Mouse (Mus musculus): ENCODE data around the gene Btbd11. TPM values are rescaled to one million over a fixed set of nuclear protein-coding genes. Genes with fewer than 3 reads are reported as not detected.

Btbd11 gene
- total RNA-seq, 2 experiments from 2014 or later: 1.3 to 1.6 TPM

- intact Hi-C loops (cut with DNase I): no loop called here
- no peak for DNase-seq
Measured at GRCm38 (mm10) chr10:85473871-85474270, 87.3 kb downstream of the Btbd11 start.

- intact Hi-C loops (cut with DNase I): no loop called here
- DNase-seq: no peak
Measured at GRCm38 (mm10) chr10:85475642-85476345, 89.2 kb downstream of the Btbd11 start.

- intact Hi-C loops (cut with DNase I): no loop called here
- no peak for DNase-seq
Measured at GRCm38 (mm10) chr10:85479959-85480625, 93.5 kb downstream of the Btbd11 start.

- intact Hi-C loops (cut with DNase I): no loop called here
- peak; percentile 37 to 43 for DNase-seq
Measured at GRCm38 (mm10) chr10:85481106-85481505, 94.5 kb downstream of the Btbd11 start.

- no peak for DNase-seq
- intact Hi-C loops (cut with DNase I): no loop called here
Measured at GRCm38 (mm10) chr10:85482064-85482473, 95.5 kb downstream of the Btbd11 start.

GRCm38 (mm10) chr10:85482480-85482879, 95.9 kb downstream of the Btbd11 start:
- DNase-seq: no peak
- intact Hi-C loops (cut with DNase I): no loop called here

- no peak for DNase-seq
- intact Hi-C loops (cut with DNase I): no loop called here
Measured at GRCm38 (mm10) chr10:85486456-85486855, 99.8 kb downstream of the Btbd11 start.

GRCm38 (mm10) chr10:85492583-85492982, 106.0 kb downstream of the Btbd11 start:
- DNase-seq: no peak
- intact Hi-C loops (cut with DNase I): no loop called here

GRCm38 (mm10) chr10:85496358-85496757, 109.7 kb downstream of the Btbd11 start:
- intact Hi-C loops (cut with DNase I): no loop called here
- DNase-seq: no peak

- intact Hi-C loops (cut with DNase I): no loop called here
- DNase-seq: no peak
Measured at GRCm38 (mm10) chr10:85496981-85497380, 110.4 kb downstream of the Btbd11 start.

GRCm38 (mm10) chr10:85497931-85498330, 111.3 kb downstream of the Btbd11 start:
- DNase-seq: no peak
- intact Hi-C loops (cut with DNase I): no loop called here

- intact Hi-C loops (cut with DNase I): no loop called here
- DNase-seq: no peak
Measured at GRCm38 (mm10) chr10:85500573-85501155, 114.0 kb downstream of the Btbd11 start.

GRCm38 (mm10) chr10:85501966-85502566, 115.5 kb downstream of the Btbd11 start:
- DNase-seq: no peak
- intact Hi-C loops (cut with DNase I): no loop called here

- DNase-seq: no peak
- intact Hi-C loops (cut with DNase I): no loop called here
Measured at GRCm38 (mm10) chr10:85502656-85503055, 116.0 kb downstream of the Btbd11 start.

GRCm38 (mm10) chr10:85503453-85503852, 116.8 kb downstream of the Btbd11 start:
- intact Hi-C loops (cut with DNase I): no loop called here
- DNase-seq: peak in 1 of 2 experiments; percentile 12

GRCm38 (mm10) chr10:85507270-85508050, 120.8 kb downstream of the Btbd11 start:
- intact Hi-C loops (cut with DNase I): no loop called here
- DNase-seq: no peak

GRCm38 (mm10) chr10:85508193-85508794, 121.7 kb downstream of the Btbd11 start:
- no peak for DNase-seq
- intact Hi-C loops (cut with DNase I): no loop called here

GRCm38 (mm10) chr10:85509000-85509399, 122.4 kb downstream of the Btbd11 start:
- intact Hi-C loops (cut with DNase I): no loop called here
- no peak for DNase-seq

GRCm38 (mm10) chr10:85510329-85510728, 123.7 kb downstream of the Btbd11 start:
- intact Hi-C loops (cut with DNase I): no loop called here
- no peak for DNase-seq

- intact Hi-C loops (cut with DNase I): no loop called here
- DNase-seq: no peak
Measured at GRCm38 (mm10) chr10:85512808-85513207, 126.2 kb downstream of the Btbd11 start.

Data from heart, postnatal 10 days (tissue).